Mouse (Mus musculus): ENCODE measurements around the gene Fam53a. TPM values are rescaled to one million over a fixed set of nuclear protein-coding genes. Genes with fewer than 3 reads are reported as not detected.

Gene Fam53a
- 4.5 TPM for polyA plus RNA-seq (2014; fragmentation: Illumina TruSeq; extraction: RNeasy Lipid Tissue Mini Kit (QIAGEN cat#74804); ENCODE audit: low replicate concordance)

DNA sequence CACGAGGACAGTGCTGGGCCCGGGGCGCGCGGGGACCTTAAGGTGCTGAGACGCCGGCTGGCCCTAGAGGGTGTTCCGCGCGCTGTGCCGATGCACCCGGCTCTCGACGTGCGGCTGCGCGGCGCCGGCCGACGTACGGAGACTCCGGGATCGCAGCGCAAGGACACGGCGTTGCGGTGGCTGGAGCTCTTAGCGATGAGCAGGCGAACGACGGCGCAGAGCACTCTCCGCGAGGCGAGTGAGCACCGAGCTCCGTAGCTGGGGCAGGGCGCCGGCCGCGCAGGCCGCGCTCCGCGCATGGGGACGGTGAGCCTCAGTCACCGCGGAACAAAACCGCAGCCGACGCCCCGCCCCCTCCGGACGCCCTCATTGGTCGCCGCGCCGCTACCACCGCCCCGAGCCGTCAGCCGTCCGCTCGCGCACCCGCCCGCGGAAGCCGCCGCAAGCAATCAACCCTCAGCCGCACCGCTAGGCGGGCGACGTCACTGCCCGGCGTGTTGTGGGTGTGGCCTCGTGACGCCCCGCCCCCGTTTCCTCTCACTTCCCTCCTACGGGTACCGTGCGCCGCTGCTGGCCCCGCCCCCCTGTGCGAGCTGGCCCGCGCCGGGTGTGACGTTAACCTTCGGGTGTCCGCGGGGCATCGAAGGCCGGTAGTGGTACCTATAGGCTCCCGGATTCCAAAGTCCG is at the start of gene Fam53a, which contains the start of gene Gm9903:
TSS of gene Fam53a (minus strand) at position 335 of the 687 bp plus-strand sequence.
TSS of gene Gm9903 (plus strand) at position 625 of the 687 bp plus-strand sequence.

DNA sequence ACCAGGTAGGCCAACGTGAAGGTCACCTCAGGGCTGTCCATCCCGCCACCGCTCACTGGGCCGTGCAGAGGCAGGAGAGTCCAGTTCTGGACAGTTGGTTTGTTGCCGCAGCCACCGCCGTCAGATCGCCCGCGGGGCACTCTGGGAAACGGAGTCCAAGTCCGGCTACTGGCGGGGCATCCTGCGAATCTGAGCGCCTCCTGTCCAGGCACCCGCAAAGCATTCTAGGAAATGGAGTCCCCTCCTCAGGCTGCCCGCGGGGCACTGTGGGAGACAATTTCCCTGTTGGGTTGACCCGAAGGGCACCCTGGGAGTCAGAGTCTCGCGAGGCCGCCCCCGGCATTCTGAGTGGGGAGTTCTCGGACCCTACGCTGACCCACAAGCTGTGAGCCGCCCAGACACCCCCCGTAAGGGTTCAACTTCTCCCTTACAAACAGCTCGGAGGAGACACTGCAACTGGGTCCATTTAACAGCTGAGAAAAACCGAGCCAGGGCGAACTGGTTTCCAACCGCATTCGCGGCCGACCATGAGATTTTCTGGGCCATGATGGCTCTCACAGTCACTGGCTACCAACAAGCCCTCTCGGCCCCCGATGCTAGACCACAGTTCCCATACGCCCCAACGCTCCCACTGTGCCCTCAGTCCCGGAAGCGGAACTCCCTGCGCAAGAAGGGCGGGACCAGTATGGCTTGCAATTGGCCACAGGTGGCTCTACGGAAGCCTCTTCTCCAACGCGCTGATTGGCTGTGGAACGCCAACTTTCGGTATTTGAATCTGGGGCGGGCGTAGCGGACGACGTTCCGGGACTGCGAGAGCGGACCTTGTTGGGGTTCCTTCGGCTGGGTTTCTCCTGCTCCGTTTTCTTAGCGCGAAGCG is 28.6 kb upstream of the Fam53a start, which contains the start of the genes Tacc3 and Tmem129:
TSS of gene Tacc3 (plus strand) at position 342 of the 877 bp plus-strand sequence.
TSS of gene Tmem129 (minus strand) at position 630 of the 877 bp plus-strand sequence.

DNA sequence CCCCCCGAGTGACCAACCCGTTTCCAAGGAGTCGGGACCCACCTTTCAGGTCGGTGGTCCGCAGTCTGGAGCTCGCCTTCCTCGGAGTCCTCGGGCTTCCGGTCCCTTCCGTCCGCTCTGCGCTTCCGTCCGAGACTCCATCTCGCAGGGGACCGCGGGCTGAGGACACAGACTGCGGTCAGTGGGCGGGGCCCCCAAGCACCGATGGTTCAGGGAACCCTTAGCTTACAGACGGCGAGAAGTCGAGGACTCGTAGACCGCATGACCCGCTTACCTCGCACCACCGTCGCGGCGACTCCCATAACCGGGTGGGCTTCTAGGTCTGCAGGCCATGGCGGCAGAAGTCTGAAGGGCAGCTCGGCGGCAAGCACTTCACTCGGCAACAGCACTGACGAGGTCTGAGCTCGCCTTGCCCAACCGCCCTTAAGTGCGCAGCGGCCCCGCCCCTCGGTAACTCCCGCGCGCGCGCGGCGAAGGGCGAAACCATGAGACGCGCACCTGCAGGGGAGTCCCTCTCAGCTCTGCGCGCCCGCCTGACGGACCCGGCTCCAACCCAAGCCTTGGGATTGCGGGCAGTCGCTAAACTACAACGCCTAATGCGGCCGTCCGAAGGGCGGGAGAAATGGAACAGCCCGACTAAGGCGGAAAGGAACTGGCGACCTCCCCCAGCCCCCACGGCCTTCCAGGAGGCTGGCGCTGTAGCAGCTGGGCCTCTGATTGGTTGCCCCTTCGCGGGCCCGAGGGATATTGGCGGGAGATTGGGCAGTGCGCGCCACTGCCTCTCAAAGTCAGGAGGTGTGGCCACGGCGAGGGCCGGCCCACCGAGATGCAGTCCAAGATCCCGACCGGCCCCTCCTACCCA is 22.7 kb upstream of the Fam53a start, which contains the start of gene Slbp:
TSS of gene Slbp (minus strand) at position 654 of the 862 bp plus-strand sequence.

Other genes with a start within 250 kb of the Fam53a start
- gene Nkx1-1, start 195.7 kb downstream of the Fam53a start, polyA plus RNA-seq (2014; fragmentation: Illumina TruSeq; extraction: RNeasy Lipid Tissue Mini Kit (QIAGEN cat#74804); ENCODE audit: low replicate concordance) = not detected
- 0.33 TPM for gene Gm9903, start 290 bp upstream of the Fam53a start, polyA plus RNA-seq (2014; fragmentation: Illumina TruSeq; extraction: RNeasy Lipid Tissue Mini Kit (QIAGEN cat#74804); ENCODE audit: low replicate concordance)
- gene Slbp, start 22.9 kb upstream of the Fam53a start, polyA plus RNA-seq (2014; fragmentation: Illumina TruSeq; extraction: RNeasy Lipid Tissue Mini Kit (QIAGEN cat#74804); ENCODE audit: low replicate concordance) = 160 TPM
- 54.8 TPM for gene Tacc3, start 28.5 kb upstream of the Fam53a start, polyA plus RNA-seq (2014; fragmentation: Illumina TruSeq; extraction: RNeasy Lipid Tissue Mini Kit (QIAGEN cat#74804); ENCODE audit: low replicate concordance)
- 13.1 TPM for gene Tmem129, start 28.8 kb upstream of the Fam53a start, polyA plus RNA-seq (2014; fragmentation: Illumina TruSeq; extraction: RNeasy Lipid Tissue Mini Kit (QIAGEN cat#74804); ENCODE audit: low replicate concordance)
- gene Fgfr3, start 92.0 kb upstream of the Fam53a start, polyA plus RNA-seq (2014; fragmentation: Illumina TruSeq; extraction: RNeasy Lipid Tissue Mini Kit (QIAGEN cat#74804); ENCODE audit: low replicate concordance) = 2.2 TPM
- 21.1 TPM for gene Letm1, start 153.2 kb upstream of the Fam53a start, polyA plus RNA-seq (2014; fragmentation: Illumina TruSeq; extraction: RNeasy Lipid Tissue Mini Kit (QIAGEN cat#74804); ENCODE audit: low replicate concordance)
- gene Nsd2, start 191.1 kb upstream of the Fam53a start, polyA plus RNA-seq (2014; fragmentation: Illumina TruSeq; extraction: RNeasy Lipid Tissue Mini Kit (QIAGEN cat#74804); ENCODE audit: low replicate concordance) = 68.6 TPM

All from small intestine, adult 10 weeks (tissue).